Mouse (Mus musculus) B cell, adult (primary cell): ENCODE data around the gene Hist1h2an. TPM values are rescaled to one million over a fixed set of nuclear protein-coding genes. Genes with fewer than 3 reads are reported as not detected.

ENCODE experiments used
- total RNA-seq: library from RNA; stranded (reverse); gene quantifications from 4 replicates; pipeline ENCODE4 v1.2.4, GENCODE M21; 2023; ENCODE audit not compliant: inconsistent age

The Hist1h2an gene
- total RNA-seq: 26.3 to 53.4 TPM (median 30.7 TPM) in 4 replicates

GRCm38 (mm10) chr13:21786899-21787629 lies at the start of gene Hist1h2an, which contains the start of gene Hist1h2bp:
Gene Hist1h2an (minus strand): TSS chr13:21787218.
Gene Hist1h2bp (plus strand): TSS chr13:21787461.

GRCm38 (mm10) chr13:21833461-21833860 lies 46.4 kb upstream of the Hist1h2an start, which contains the start of the genes Hist1h2ap and Hist1h2br:
Gene Hist1h2ap (minus strand): TSS chr13:21833507.
Gene Hist1h2br (plus strand): TSS chr13:21833743.

GRCm38 (mm10) chr13:21831418-21832394 lies 44.7 kb upstream of the Hist1h2an start, which contains the start of gene Hist1h4n:
Gene Hist1h4n (minus strand): TSS chr13:21832196.

GRCm38 (mm10) chr13:21811539-21811938 lies 24.5 kb upstream of the Hist1h2an start, which contains the start of gene Hist1h4m:
Gene Hist1h4m (plus strand): TSS chr13:21811746.

GRCm38 (mm10) chr13:21810073-21810472 lies 23.1 kb upstream of the Hist1h2an start, which contains the start of the genes Hist1h2bq and Hist1h2ao:
Gene Hist1h2bq (minus strand): TSS chr13:21810197.
Gene Hist1h2ao (plus strand): TSS chr13:21810465.

GRCm38 (mm10) chr13:21783255-21783617 lies 3.8 kb downstream of the Hist1h2an start, which contains the start of gene Hist1h3i:
Gene Hist1h3i (minus strand): TSS chr13:21783370.

GRCm38 (mm10) chr13:21779767-21780731 lies 7.0 kb downstream of the Hist1h2an start, which contains the start of gene Hist1h1b:
Gene Hist1h1b (minus strand): TSS chr13:21780625.

GRCm38 (mm10) chr13:21753524-21754285 lies 33.3 kb downstream of the Hist1h2an start, which contains the start of the genes Hist1h2ak and Hist1h2bn:
Gene Hist1h2ak (minus strand): TSS chr13:21753827.
Gene Hist1h2bn (plus strand): TSS chr13:21754123.

GRCm38 (mm10) chr13:21750159-21751017 lies 36.6 kb downstream of the Hist1h2an start, which contains the start of gene Hist1h4k:
Gene Hist1h4k (minus strand): TSS chr13:21750505.

Other genes starting within 250 kb of the Hist1h2an start
- not detected in 4 replicates for gene Olfr1366, start 244.4 kb downstream of the Hist1h2an start, total RNA-seq
- not detected in 4 replicates for gene Olfr1535, start 227.3 kb downstream of the Hist1h2an start, total RNA-seq
- gene Olfr1364, start 205.5 kb downstream of the Hist1h2an start, total RNA-seq: not detected in 4 replicates
- not detected in 4 replicates for gene Olfr1362, start 173.2 kb downstream of the Hist1h2an start, total RNA-seq
- gene Olfr11, start 144.7 kb downstream of the Hist1h2an start, total RNA-seq: not detected in 4 replicates
- gene Olfr1361, start 123.8 kb downstream of the Hist1h2an start, total RNA-seq: not detected in 4 replicates
- gene Olfr1360, start 109.8 kb downstream of the Hist1h2an start, total RNA-seq: not detected in 4 replicates
- gene Olfr1359, start 89.1 kb downstream of the Hist1h2an start, total RNA-seq: not detected in 4 replicates
- 101 to 134 TPM (median 110 TPM) in 4 replicates for gene Hist1h2bl, start 71.1 kb downstream of the Hist1h2an start, total RNA-seq
- 57.4 to 111 TPM (median 95.3 TPM) in 4 replicates for gene Hist1h2ai, start 70.8 kb downstream of the Hist1h2an start, total RNA-seq
- gene Hist1h3h, start 69.6 kb downstream of the Hist1h2an start, total RNA-seq: 119 to 230 TPM (median 147 TPM) in 4 replicates
- gene Hist1h2bm, start 65.2 kb downstream of the Hist1h2an start, total RNA-seq: 10.5 to 15.1 TPM (median 12.2 TPM) in 4 replicates
- gene Hist1h4j, start 52.2 kb downstream of the Hist1h2an start, total RNA-seq: 11.8 to 18.5 TPM (median 15.7 TPM) in 4 replicates
- gene Hist1h4k, start 36.7 kb downstream of the Hist1h2an start, total RNA-seq: 345 to 580 TPM (median 393 TPM) in 4 replicates
- gene Hist1h2ak, start 33.4 kb downstream of the Hist1h2an start, total RNA-seq: 43.9 to 61.4 TPM (median 49.5 TPM) in 4 replicates
- 79.2 to 91.1 TPM (median 87.7 TPM) in 4 replicates for gene Hist1h2bn, start 33.1 kb downstream of the Hist1h2an start, total RNA-seq
- 64.3 to 100 TPM (median 75.1 TPM) in 4 replicates for gene Hist1h1b, start 6.6 kb downstream of the Hist1h2an start, total RNA-seq
- 159 to 245 TPM (median 224 TPM) in 4 replicates for gene Hist1h3i, start 3.8 kb downstream of the Hist1h2an start, total RNA-seq
- 38.6 to 53.7 TPM (median 48.7 TPM) in 4 replicates for gene Hist1h2bp, start 243 bp upstream of the Hist1h2an start, total RNA-seq
- gene Hist1h2bq, start 23.0 kb upstream of the Hist1h2an start, total RNA-seq: 179 to 205 TPM (median 201 TPM) in 4 replicates
- gene Hist1h2ao, start 23.2 kb upstream of the Hist1h2an start, total RNA-seq: 199 to 315 TPM (median 296 TPM) in 4 replicates
- gene Hist1h4m, start 24.5 kb upstream of the Hist1h2an start, total RNA-seq: 283 to 393 TPM (median 343 TPM) in 4 replicates
- gene Hist1h4n, start 45.0 kb upstream of the Hist1h2an start, total RNA-seq: 138 to 258 TPM (median 167 TPM) in 4 replicates
- 46.5 to 101 TPM (median 67.4 TPM) in 4 replicates for gene Hist1h2ap, start 46.3 kb upstream of the Hist1h2an start, total RNA-seq
- 177 to 204 TPM (median 198 TPM) in 4 replicates for gene Hist1h2br, start 46.5 kb upstream of the Hist1h2an start, total RNA-seq
- gene Zfp184, start 157.9 kb upstream of the Hist1h2an start, total RNA-seq: 3.0 to 5.1 TPM (median 4.2 TPM) in 4 replicates
- gene Pom121l2, start 194.0 kb upstream of the Hist1h2an start, total RNA-seq: not detected in 4 replicates
- gene Prss16, start 222.5 kb upstream of the Hist1h2an start, total RNA-seq: 0.42 to 1.4 TPM (median 0.62 TPM) in 4 replicates
- 52.9 to 158 TPM (median 73.5 TPM) in 4 replicates for gene Hist1h2ah, start 248.3 kb upstream of the Hist1h2an start, total RNA-seq
- 59.7 to 88.4 TPM (median 71.1 TPM) in 4 replicates for gene Hist1h2bk, start 248.7 kb upstream of the Hist1h2an start, total RNA-seq